Mouse (Mus musculus) bone marrow, adult 2 months (tissue): ENCODE measurements around the gene Fto.

ENCODE experiments used
- CTCF ChIP-seq: fragments of 200-500 bp; IDR thresholded peaks from 2 replicates; pipeline ENCODE4 v1.5.1; 2011; ENCODE audit warnings: low read length, control low read depth; ENCODE audit not compliant: control insufficient read depth, insufficient read depth
- POLR2A ChIP-seq: fragments of 200-500 bp; IDR thresholded peaks from 2 replicates; pipeline ENCODE4 v1.6.1; 2011; ENCODE audit warnings: low read depth, mild to moderate bottlenecking, control low read depth, low read length, borderline replicate concordance; ENCODE audit not compliant: control insufficient read depth

DNA sequence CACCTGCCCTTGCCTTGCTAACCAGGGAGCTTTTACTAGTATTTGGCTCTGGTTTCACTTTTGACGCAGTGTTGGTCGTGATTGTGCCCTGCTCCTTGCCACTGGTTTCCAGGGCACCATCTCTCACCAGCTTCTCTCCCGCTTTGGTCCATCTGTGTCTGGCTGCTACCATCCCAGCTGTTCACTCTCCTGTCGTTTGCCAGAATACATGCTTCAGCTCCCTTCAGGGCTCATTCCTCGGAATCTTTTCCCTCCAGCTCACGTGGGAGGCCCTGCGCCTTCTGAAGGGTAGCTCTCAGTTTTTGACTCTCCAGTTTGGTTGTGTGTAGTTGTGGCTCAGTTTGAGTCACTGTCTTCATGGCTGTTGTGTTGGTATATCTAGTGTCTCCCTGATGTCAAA is 37.3 kb downstream of the Fto start:
- TF ChIP-seq POLR2A (no peak), CTCF (no peak)
